Mouse (Mus musculus): ENCODE measurements around the gene Gm11595. TPM values are rescaled to one million over a fixed set of nuclear protein-coding genes. Genes with fewer than 3 reads are reported as not detected.

The Gm11595 gene
- polyA plus RNA-seq, 1 experiment from 2014 or later = not detected

DNA sequence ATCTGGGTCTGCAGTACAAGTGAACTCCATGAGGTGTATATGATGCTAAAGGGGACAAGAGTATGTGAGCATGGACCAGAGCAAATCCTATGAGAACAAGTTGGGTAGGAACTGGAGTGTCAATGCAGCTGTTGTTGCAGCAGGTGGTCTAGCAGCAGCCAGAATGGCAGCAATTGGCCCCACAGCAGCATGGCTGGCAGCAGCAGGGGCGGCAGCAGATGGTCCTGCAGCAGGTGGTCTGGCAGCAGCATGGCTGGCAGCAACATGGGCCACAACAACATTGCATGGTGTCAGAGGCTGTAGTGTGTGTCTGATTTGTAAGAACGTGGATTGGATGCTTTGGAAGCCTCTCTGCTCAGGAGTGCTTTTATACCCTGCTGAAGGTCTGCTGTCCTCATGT, 48.7 kb downstream of the Gm11595 start:
- Histone ChIP-seq H3K4me2 (no peak overlapping the region), H3K27ac (no peak overlapping the region), H3K36me3 (no peaks in the 10 kb centered on the region), H3K27me3 (replicated peaks) (no peaks in the 10 kb centered on the region), H3K4me3 (replicated peaks) (no peak overlapping the region), H3K4me1 (no peaks in the 10 kb centered on the region), H3K9ac (no peak overlapping the region), H3K9me3 (no peaks in the 10 kb centered on the region)
- ATAC-seq (ENCODE audit: insufficient read depth, low FRiP score, low read depth) = no peak
- WGBS = 72% methylated on average over 2 of the region's 2 CpGs

Other genes with a start within 250 kb of the Gm11595 start
- gene Krt40, start 229.8 kb downstream of the Gm11595 start, polyA plus RNA-seq (2015; fragmentation: Nextera tagmentation; extraction: Ambion mirVana) = not detected in 2 replicates
- gene Krtap3-3, start 222.0 kb downstream of the Gm11595 start, polyA plus RNA-seq (2015; fragmentation: Nextera tagmentation; extraction: Ambion mirVana) = not detected in 2 replicates
- gene Krtap3-2, start 216.1 kb downstream of the Gm11595 start, polyA plus RNA-seq (2015; fragmentation: Nextera tagmentation; extraction: Ambion mirVana) = not detected in 2 replicates
- gene Gm11939, start 213.4 kb downstream of the Gm11595 start, polyA plus RNA-seq (2015; fragmentation: Nextera tagmentation; extraction: Ambion mirVana) = not detected in 2 replicates
- not detected in 2 replicates for gene Krtap3-1, start 206.3 kb downstream of the Gm11595 start, polyA plus RNA-seq (2015; fragmentation: Nextera tagmentation; extraction: Ambion mirVana)
- not detected in 2 replicates for gene Krtap1-5, start 191.9 kb downstream of the Gm11595 start, polyA plus RNA-seq (2015; fragmentation: Nextera tagmentation; extraction: Ambion mirVana)
- not detected in 2 replicates for gene Krtap1-4, start 189.3 kb downstream of the Gm11595 start, polyA plus RNA-seq (2015; fragmentation: Nextera tagmentation; extraction: Ambion mirVana)
- not detected in 2 replicates for gene Krtap1-3, start 181.6 kb downstream of the Gm11595 start, polyA plus RNA-seq (2015; fragmentation: Nextera tagmentation; extraction: Ambion mirVana)
- gene Krtap9-3, start 174.8 kb downstream of the Gm11595 start, polyA plus RNA-seq (2015; fragmentation: Nextera tagmentation; extraction: Ambion mirVana) = not detected in 2 replicates
- not detected in 2 replicates for gene Gm11938, start 169.6 kb downstream of the Gm11595 start, polyA plus RNA-seq (2015; fragmentation: Nextera tagmentation; extraction: Ambion mirVana)
- not detected in 2 replicates for gene Gm11937, start 162.7 kb downstream of the Gm11595 start, polyA plus RNA-seq (2015; fragmentation: Nextera tagmentation; extraction: Ambion mirVana)
- gene Krtap2-4, start 158.1 kb downstream of the Gm11595 start, polyA plus RNA-seq (2015; fragmentation: Nextera tagmentation; extraction: Ambion mirVana) = not detected in 2 replicates
- gene Gm11562, start 152.5 kb downstream of the Gm11595 start, polyA plus RNA-seq (2015; fragmentation: Nextera tagmentation; extraction: Ambion mirVana) = not detected in 2 replicates
- not detected in 2 replicates for gene Krtap4-1, start 144.7 kb downstream of the Gm11595 start, polyA plus RNA-seq (2015; fragmentation: Nextera tagmentation; extraction: Ambion mirVana)
- gene Krtap4-2, start 137.8 kb downstream of the Gm11595 start, polyA plus RNA-seq (2015; fragmentation: Nextera tagmentation; extraction: Ambion mirVana) = not detected in 2 replicates
- gene Krtap4-7, start 128.8 kb downstream of the Gm11595 start, polyA plus RNA-seq (2015; fragmentation: Nextera tagmentation; extraction: Ambion mirVana) = not detected in 2 replicates
- not detected in 2 replicates for gene Gm11555, start 122.7 kb downstream of the Gm11595 start, polyA plus RNA-seq (2015; fragmentation: Nextera tagmentation; extraction: Ambion mirVana)
- not detected in 2 replicates for gene Gm11563, start 114.0 kb downstream of the Gm11595 start, polyA plus RNA-seq (2015; fragmentation: Nextera tagmentation; extraction: Ambion mirVana)
- not detected in 2 replicates for gene Krtap4-6, start 107.0 kb downstream of the Gm11595 start, polyA plus RNA-seq (2015; fragmentation: Nextera tagmentation; extraction: Ambion mirVana)
- gene Gm14190, start 82.2 kb downstream of the Gm11595 start, polyA plus RNA-seq (2015; fragmentation: Nextera tagmentation; extraction: Ambion mirVana) = not detected in 2 replicates
- not detected in 2 replicates for gene Gm14180, start 38.6 kb downstream of the Gm11595 start, polyA plus RNA-seq (2015; fragmentation: Nextera tagmentation; extraction: Ambion mirVana)
- not detected in 2 replicates for gene Krtap4-8, start 7.8 kb upstream of the Gm11595 start, polyA plus RNA-seq (2015; fragmentation: Nextera tagmentation; extraction: Ambion mirVana)
- gene Krtap4-9, start 12.3 kb upstream of the Gm11595 start, polyA plus RNA-seq (2015; fragmentation: Nextera tagmentation; extraction: Ambion mirVana) = not detected in 2 replicates
- gene Gm11596, start 20.6 kb upstream of the Gm11595 start, polyA plus RNA-seq (2015; fragmentation: Nextera tagmentation; extraction: Ambion mirVana) = not detected in 2 replicates
- not detected in 2 replicates for gene Gm11569, start 26.0 kb upstream of the Gm11595 start, polyA plus RNA-seq (2015; fragmentation: Nextera tagmentation; extraction: Ambion mirVana)
- gene Gm11554, start 31.5 kb upstream of the Gm11595 start, polyA plus RNA-seq (2015; fragmentation: Nextera tagmentation; extraction: Ambion mirVana) = not detected in 2 replicates
- gene Krtap4-13, start 37.0 kb upstream of the Gm11595 start, polyA plus RNA-seq (2015; fragmentation: Nextera tagmentation; extraction: Ambion mirVana) = not detected in 2 replicates
- not detected in 2 replicates for gene Gm11564, start 42.8 kb upstream of the Gm11595 start, polyA plus RNA-seq (2015; fragmentation: Nextera tagmentation; extraction: Ambion mirVana)
- not detected in 2 replicates for gene 2300003K06Rik, start 65.2 kb upstream of the Gm11595 start, polyA plus RNA-seq (2015; fragmentation: Nextera tagmentation; extraction: Ambion mirVana)
- not detected in 2 replicates for gene Krtap4-16, start 78.7 kb upstream of the Gm11595 start, polyA plus RNA-seq (2015; fragmentation: Nextera tagmentation; extraction: Ambion mirVana)
- gene Gm11568, start 85.0 kb upstream of the Gm11595 start, polyA plus RNA-seq (2015; fragmentation: Nextera tagmentation; extraction: Ambion mirVana) = not detected in 2 replicates
- not detected in 2 replicates for gene Gm11559, start 91.6 kb upstream of the Gm11595 start, polyA plus RNA-seq (2015; fragmentation: Nextera tagmentation; extraction: Ambion mirVana)
- not detected in 2 replicates for gene Krtap9-1, start 100.5 kb upstream of the Gm11595 start, polyA plus RNA-seq (2015; fragmentation: Nextera tagmentation; extraction: Ambion mirVana)
- not detected in 2 replicates for gene Gm11567, start 106.3 kb upstream of the Gm11595 start, polyA plus RNA-seq (2015; fragmentation: Nextera tagmentation; extraction: Ambion mirVana)
- not detected in 2 replicates for gene Krtap31-1, start 135.0 kb upstream of the Gm11595 start, polyA plus RNA-seq (2015; fragmentation: Nextera tagmentation; extraction: Ambion mirVana)
- not detected in 2 replicates for gene Gm11565, start 141.8 kb upstream of the Gm11595 start, polyA plus RNA-seq (2015; fragmentation: Nextera tagmentation; extraction: Ambion mirVana)
- not detected in 2 replicates for gene Krtap31-2, start 163.4 kb upstream of the Gm11595 start, polyA plus RNA-seq (2015; fragmentation: Nextera tagmentation; extraction: Ambion mirVana)
- not detected in 2 replicates for gene Krtap9-5, start 175.6 kb upstream of the Gm11595 start, polyA plus RNA-seq (2015; fragmentation: Nextera tagmentation; extraction: Ambion mirVana)
- gene Krtap29-1, start 206.1 kb upstream of the Gm11595 start, polyA plus RNA-seq (2015; fragmentation: Nextera tagmentation; extraction: Ambion mirVana) = not detected in 2 replicates
- gene Krtap16-1, start 213.7 kb upstream of the Gm11595 start, polyA plus RNA-seq (2015; fragmentation: Nextera tagmentation; extraction: Ambion mirVana) = not detected in 2 replicates
- 0.30 TPM in 1 of 2 replicates, not detected in the other for gene Krtap17-1, start 221.1 kb upstream of the Gm11595 start, polyA plus RNA-seq (2015; fragmentation: Nextera tagmentation; extraction: Ambion mirVana)
- gene Krt33a, start 243.3 kb upstream of the Gm11595 start, polyA plus RNA-seq (2015; fragmentation: Nextera tagmentation; extraction: Ambion mirVana) = 0.15 and 0.35 TPM in 2 replicates

Measured in stomach, embryonic 15.5 days (tissue).